Mouse (Mus musculus): ENCODE results near the gene Magi2. TPM values are rescaled to one million over a fixed set of nuclear protein-coding genes. Genes with fewer than 3 reads are reported as not detected.
A peak's percentile ranks its signal among the peaks of the same experiment; 100 is the strongest.

Magi2 gene
- polyA plus RNA-seq, 1 experiment: 0.18 TPM

GRCm38 (mm10) chr5:20628954-20629601, 1402.2 kb downstream of the Magi2 start:
- no peaks in the 10 kb centered on the region for H3K79me3 ChIP-seq (ENCODE audit: low read depth)
- TF ChIP-seq FOSL1 (IDR thresholded peaks at IDR 0.05; ENCODE audit: insufficient read depth, low read length, poor library complexity, severe bottlenecking): no peak

DNA sequence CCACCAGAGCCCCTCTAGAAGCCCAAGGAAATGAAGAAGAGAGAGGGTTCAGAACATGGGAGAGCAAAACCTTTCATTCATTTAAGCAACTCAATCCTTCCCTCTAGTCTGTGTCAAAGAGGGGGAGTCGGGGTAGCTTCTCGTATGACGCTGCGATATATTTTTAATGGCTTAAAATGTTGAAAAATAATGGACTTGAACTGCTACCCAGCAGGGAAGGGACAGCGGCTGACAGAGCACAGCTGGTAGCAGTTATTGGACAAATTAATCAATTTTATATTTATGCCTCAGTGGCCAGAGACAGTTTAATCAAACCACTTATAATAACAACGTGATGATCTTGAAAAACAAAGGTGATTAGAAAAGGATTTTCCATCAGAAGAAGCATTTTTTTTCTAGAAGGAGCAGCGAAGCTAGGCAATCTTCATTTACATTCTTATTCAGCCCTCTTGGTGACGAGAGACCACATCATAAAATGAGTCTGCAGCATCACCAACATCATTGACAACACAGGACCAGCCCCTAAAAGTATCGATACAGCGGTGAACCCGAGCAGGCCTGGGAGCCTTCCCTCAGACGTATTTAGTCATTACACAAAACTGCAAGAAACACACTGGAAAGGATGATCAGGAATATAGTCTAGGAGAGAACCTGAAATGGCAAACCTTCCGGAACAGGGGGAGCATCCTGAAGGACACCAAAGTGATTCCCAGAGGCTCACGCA, 1407.4 kb downstream of the Magi2 start:
- TF ChIP-seq USF1 (IDR thresholded peaks at IDR 0.05; ENCODE audit: low read depth) (no peak), MYOG (IDR thresholded peaks at IDR 0.05; ENCODE audit: control insufficient read depth, extremely low read depth, insufficient read length) (no peak), CTCF (IDR thresholded peaks at IDR 0.05; ENCODE audit: control insufficient read depth, insufficient read depth, insufficient read length) (no peak), MAX (IDR thresholded peaks at IDR 0.05) (no peak), CEBPB (IDR thresholded peaks at IDR 0.05; ENCODE audit: low read depth) (no peak), MYOD1 (IDR thresholded peaks at IDR 0.05; ENCODE audit: control insufficient read depth, insufficient read length, low read depth) (no peak), FOSL1 (IDR thresholded peaks at IDR 0.05; ENCODE audit: insufficient read depth, low read length, poor library complexity, severe bottlenecking) (no peak)
- no peak overlapping the region for H3K4me3 ChIP-seq (ENCODE audit: insufficient read depth, poor library complexity, severe bottlenecking)
- H3K36me3 ChIP-seq (ENCODE audit: control insufficient read depth, insufficient read depth): no peaks in the 10 kb centered on the region
- H3ac ChIP-seq (ENCODE audit: control insufficient read depth, insufficient read length, low read depth): no peak overlapping the region
- H3K79me3 ChIP-seq (ENCODE audit: low read depth): no peaks in the 10 kb centered on the region
- no peaks in the 10 kb centered on the region for H3K27me3 ChIP-seq (ENCODE audit: control insufficient read depth, insufficient read depth, insufficient read length)
- H3K79me2 ChIP-seq (ENCODE audit: control insufficient read depth, insufficient read depth): no peaks in the 10 kb centered on the region

More at GRCm38 (mm10) chr5:20628954-20629601, 1402.2 kb downstream of the Magi2 start:
- Histone ChIP-seq H3K36me3 (ENCODE audit: control insufficient read depth, insufficient read depth) (no peaks in the 10 kb centered on the region), H3ac (ENCODE audit: control insufficient read depth, insufficient read length, low read depth) (no peak overlapping the region), H3K27me3 (ENCODE audit: control insufficient read depth, insufficient read depth, insufficient read length) (no peaks in the 10 kb centered on the region), H3K4me3 (ENCODE audit: insufficient read depth, poor library complexity, severe bottlenecking) (no peak overlapping the region), H3K79me2 (ENCODE audit: control insufficient read depth, insufficient read depth) (no peaks in the 10 kb centered on the region)

- no peak overlapping the region for H3ac ChIP-seq (ENCODE audit: control insufficient read depth, insufficient read length, low read depth)
- no peaks in the 10 kb centered on the region for H3K79me2 ChIP-seq (ENCODE audit: control insufficient read depth, insufficient read depth)
- TF ChIP-seq MAX (IDR thresholded peaks at IDR 0.05): no peak
- no peak for TF ChIP-seq MYOG (IDR thresholded peaks at IDR 0.05; ENCODE audit: control insufficient read depth, extremely low read depth, insufficient read length)
- no peak for TF ChIP-seq USF1 (IDR thresholded peaks at IDR 0.05; ENCODE audit: low read depth)
- TF ChIP-seq FOSL1 (IDR thresholded peaks at IDR 0.05; ENCODE audit: insufficient read depth, low read length, poor library complexity, severe bottlenecking): no peak
- no peak for TF ChIP-seq CEBPB (IDR thresholded peaks at IDR 0.05; ENCODE audit: low read depth)
- no peak for TF ChIP-seq CTCF (IDR thresholded peaks at IDR 0.05; ENCODE audit: control insufficient read depth, insufficient read depth, insufficient read length)
- no peak for TF ChIP-seq MYOD1 (IDR thresholded peaks at IDR 0.05; ENCODE audit: control insufficient read depth, insufficient read length, low read depth)
- H3K4me3 ChIP-seq (ENCODE audit: insufficient read depth, poor library complexity, severe bottlenecking): no peak overlapping the region
- no peaks in the 10 kb centered on the region for H3K36me3 ChIP-seq (ENCODE audit: control insufficient read depth, insufficient read depth)
- no peaks in the 10 kb centered on the region for H3K27me3 ChIP-seq (ENCODE audit: control insufficient read depth, insufficient read depth, insufficient read length)
- no peaks in the 10 kb centered on the region for H3K79me3 ChIP-seq (ENCODE audit: low read depth)
Measured at GRCm38 (mm10) chr5:20634822-20635221, 1408.0 kb downstream of the Magi2 start.

GRCm38 (mm10) chr5:20637300-20637989, 1410.6 kb downstream of the Magi2 start:
- no peaks in the 10 kb centered on the region for H3K27me3 ChIP-seq (ENCODE audit: control insufficient read depth, insufficient read depth, insufficient read length)
- H3ac ChIP-seq (ENCODE audit: control insufficient read depth, insufficient read length, low read depth): no peak overlapping the region
- TF ChIP-seq CEBPB (IDR thresholded peaks at IDR 0.05; ENCODE audit: low read depth) (no peak), FOSL1 (IDR thresholded peaks at IDR 0.05; ENCODE audit: insufficient read depth, low read length, poor library complexity, severe bottlenecking) (no peak), MYOD1 (IDR thresholded peaks at IDR 0.05; ENCODE audit: control insufficient read depth, insufficient read length, low read depth) (no peak), MAX (IDR thresholded peaks at IDR 0.05) (no peak), CTCF (IDR thresholded peaks at IDR 0.05; ENCODE audit: control insufficient read depth, insufficient read depth, insufficient read length) (peak; percentile 15)
- H3K36me3 ChIP-seq (ENCODE audit: control insufficient read depth, insufficient read depth): no peaks in the 10 kb centered on the region
- no peaks in the 10 kb centered on the region for H3K79me2 ChIP-seq (ENCODE audit: control insufficient read depth, insufficient read depth)
- no peak overlapping the region for H3K4me3 ChIP-seq (ENCODE audit: insufficient read depth, poor library complexity, severe bottlenecking)
- H3K79me3 ChIP-seq (ENCODE audit: low read depth): no peaks in the 10 kb centered on the region

- TF ChIP-seq CTCF (IDR thresholded peaks at IDR 0.05; ENCODE audit: control insufficient read depth, insufficient read depth, insufficient read length) (no peak), CEBPB (IDR thresholded peaks at IDR 0.05; ENCODE audit: low read depth) (no peak), USF1 (IDR thresholded peaks at IDR 0.05; ENCODE audit: low read depth) (no peak), MYOD1 (IDR thresholded peaks at IDR 0.05; ENCODE audit: control insufficient read depth, insufficient read length, low read depth) (no peak), MAX (IDR thresholded peaks at IDR 0.05) (no peak), FOSL1 (IDR thresholded peaks at IDR 0.05; ENCODE audit: insufficient read depth, low read length, poor library complexity, severe bottlenecking) (no peak), MYOG (IDR thresholded peaks at IDR 0.05; ENCODE audit: control insufficient read depth, extremely low read depth, insufficient read length) (no peak)
- no peaks in the 10 kb centered on the region for H3K79me3 ChIP-seq (ENCODE audit: low read depth)
- no peaks in the 10 kb centered on the region for H3K27me3 ChIP-seq (ENCODE audit: control insufficient read depth, insufficient read depth, insufficient read length)
- no peak overlapping the region for H3K4me3 ChIP-seq (ENCODE audit: insufficient read depth, poor library complexity, severe bottlenecking)
- no peaks in the 10 kb centered on the region for H3K79me2 ChIP-seq (ENCODE audit: control insufficient read depth, insufficient read depth)
- no peaks in the 10 kb centered on the region for H3K36me3 ChIP-seq (ENCODE audit: control insufficient read depth, insufficient read depth)
- no peak overlapping the region for H3ac ChIP-seq (ENCODE audit: control insufficient read depth, insufficient read length, low read depth)
Measured at GRCm38 (mm10) chr5:20642196-20642595, 1415.4 kb downstream of the Magi2 start.

All from C2C12 (cell line).